Mouse (Mus musculus): ENCODE data around the gene Dhx29. TPM values are rescaled to one million over a fixed set of nuclear protein-coding genes. Genes with fewer than 3 reads are reported as not detected.
"Not testable (repeated sequence)": the region's sequence is repeated elsewhere in the genome, so short reads cannot be mapped to it uniquely, and the experiment has no call there.

The Dhx29 gene
- total RNA-seq, 2 experiments from 2014 or later, result 15.2 to 15.3 TPM

DNA sequence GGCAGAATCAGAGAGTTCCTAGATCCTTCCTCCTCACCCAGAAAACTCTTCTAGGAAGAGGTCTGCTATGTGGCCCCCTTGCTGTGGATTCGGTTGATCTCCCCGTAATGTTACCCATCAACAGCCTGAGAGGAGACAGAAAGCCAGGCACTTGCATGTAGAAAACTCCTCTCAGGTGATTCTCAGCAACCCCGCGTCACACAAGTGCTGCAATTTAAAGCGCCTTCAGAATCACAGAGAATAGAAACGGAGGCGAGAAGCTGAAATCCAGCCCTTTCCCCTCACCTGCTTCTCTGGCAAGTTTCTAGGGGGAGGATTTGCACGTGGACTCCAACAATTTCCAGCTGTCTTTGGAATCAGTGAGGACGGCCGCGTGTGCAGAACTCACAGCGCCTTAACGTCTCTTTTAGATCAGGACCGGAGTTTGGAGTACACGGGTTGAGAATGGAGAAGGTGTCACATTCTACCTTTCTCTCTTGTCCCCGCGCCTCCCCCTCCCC is 59.2 kb downstream of the Dhx29 start:
- no peak for DNase-seq (ENCODE audit: low spot score in 2 of 2)

DNA sequence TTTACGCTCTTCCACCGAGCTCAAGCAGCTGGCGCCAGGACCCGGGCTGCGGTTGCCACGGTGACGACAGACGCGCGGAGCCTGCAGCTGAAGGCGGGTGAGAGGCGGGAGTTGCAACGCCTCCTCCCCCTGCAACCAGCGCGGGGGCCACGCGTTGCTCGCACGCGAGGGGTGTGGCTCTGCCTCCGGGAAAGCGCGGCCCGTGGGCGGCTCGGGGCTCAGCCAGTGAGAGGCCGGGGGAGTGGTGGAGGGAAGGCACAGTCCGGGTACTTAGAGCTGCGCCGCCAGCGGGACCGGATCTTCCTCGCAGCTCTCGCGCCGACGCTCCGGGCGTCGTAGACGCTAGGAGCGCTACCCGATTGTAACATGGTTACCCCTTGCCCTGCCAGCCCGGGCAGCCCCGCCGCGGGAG is 60.3 kb downstream of the Dhx29 start, which contains the start of gene Ccno:
Gene Ccno (plus strand): TSS at position 271 of the 412 bp plus-strand sequence.
- DNase-seq (ENCODE audit: low spot score in 2 of 2), result peak; percentile 89

DNA sequence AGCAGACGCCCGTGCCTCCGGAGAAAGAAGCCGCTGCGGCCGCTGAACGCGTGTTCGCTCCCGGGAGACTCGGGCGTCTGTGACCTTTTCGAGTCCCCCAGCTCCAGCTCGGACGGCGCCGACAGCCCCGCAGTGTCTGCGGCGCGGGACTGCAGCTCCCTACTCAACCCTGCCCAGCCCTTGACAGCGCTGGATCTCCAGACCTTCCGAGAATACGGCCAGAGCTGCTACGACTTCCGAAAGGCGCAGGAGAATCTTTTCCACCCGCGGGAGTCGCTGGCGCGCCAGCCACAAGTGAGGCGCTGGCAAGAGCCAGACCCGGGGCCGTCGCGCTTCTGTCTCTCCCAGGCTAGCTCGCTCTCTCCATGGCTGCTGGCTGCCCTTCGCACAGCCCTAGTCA is 60.7 kb downstream of the Dhx29 start:
- no peak for DNase-seq (ENCODE audit: low spot score in 2 of 2)

DNA sequence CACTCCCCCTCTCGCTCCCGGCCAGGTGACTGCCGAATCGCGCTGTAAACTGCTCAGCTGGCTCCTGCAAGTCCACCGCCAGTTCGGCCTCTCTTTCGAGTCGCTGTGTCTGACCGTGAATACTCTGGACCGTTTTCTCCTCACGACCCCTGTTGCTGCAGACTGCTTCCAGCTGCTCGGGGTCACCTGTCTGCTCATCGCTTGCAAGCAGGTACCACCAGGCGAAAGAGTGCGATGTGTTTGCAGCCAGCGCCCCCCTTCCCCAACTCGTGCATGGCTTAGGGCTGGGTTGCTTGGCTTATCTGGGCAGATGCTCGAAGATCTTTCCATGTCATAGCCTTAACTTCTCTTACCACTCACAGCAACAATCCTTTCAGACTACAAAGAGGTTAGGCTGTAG is 61.6 kb downstream of the Dhx29 start:
- DNase-seq (ENCODE audit: low spot score in 2 of 2), result no peak

DNA sequence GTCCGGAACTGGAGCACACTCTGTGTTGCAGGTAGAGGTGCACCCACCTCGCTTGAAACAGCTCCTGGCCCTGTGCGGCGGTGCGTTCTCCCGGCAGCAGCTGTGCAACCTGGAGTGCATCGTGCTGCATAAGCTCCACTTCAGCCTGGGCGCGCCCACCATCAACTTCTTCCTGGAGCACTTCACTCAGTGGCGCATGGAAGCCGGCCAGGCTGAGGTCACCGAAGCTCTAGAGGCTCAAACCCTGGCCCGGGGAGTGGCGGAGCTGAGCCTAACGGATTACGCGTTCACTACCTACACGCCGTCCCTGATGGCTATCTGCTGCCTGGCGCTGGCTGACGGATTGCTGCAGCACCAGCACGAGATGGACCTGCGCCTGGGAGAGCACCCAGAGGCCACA is 62.3 kb downstream of the Dhx29 start:
- DNase-seq (ENCODE audit: low spot score in 2 of 2), result no peak

DNA sequence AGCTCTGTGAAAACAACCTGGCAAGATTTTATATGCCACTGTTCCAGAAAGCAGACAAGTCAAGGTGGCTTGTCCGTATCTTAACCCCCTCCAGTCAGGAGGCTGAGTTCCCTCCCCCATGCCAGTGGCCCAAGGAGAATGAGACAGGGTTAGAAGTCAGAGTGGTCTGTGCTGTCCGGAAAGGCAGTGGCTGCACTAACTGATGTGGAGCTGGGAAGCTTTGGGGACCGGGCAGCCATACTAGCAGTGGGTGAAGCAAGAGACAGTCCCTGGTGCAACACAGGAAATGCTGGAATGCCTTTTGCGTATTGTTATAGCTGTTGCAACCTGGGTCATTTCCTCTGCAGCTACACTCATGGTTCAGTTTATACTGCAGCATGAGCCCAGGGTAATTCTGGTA is 63.1 kb downstream of the Dhx29 start:
- DNase-seq (ENCODE audit: low spot score in 2 of 2), result no peak

DNA sequence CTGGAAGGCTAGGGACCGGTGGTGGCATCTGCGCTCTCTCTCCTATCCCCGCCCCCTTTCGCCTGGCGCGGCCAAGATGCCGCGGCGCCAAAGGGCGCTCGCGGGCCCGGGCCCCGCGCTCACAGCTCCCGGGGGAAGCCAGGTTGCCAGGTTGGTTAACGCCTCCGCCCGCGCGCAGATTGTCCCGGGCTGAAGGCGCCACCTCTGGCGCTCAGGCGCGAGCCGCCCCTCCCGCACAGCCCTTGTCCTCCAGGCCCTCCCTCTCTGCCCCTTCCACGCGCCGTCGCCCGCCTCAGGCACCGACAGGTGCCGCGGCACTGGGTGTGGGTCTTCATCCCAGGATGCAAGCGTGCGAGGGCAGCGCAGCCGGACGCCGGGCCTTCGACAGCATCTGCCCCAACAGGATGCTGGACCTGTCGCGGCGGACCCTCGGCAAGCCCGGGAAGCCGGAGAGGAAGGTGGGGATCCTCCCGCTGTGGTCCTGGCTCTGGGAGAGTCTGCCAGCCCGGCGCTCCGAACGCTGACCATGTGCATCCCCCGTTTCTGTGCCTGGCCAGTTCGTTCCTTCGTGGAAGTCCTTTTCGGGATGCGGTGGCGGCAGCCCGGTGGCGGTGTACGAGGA is 66.4 kb downstream of the Dhx29 start, which contains the start of gene Mcidas:
Gene Mcidas (plus strand): TSS at position 315 of the 622 bp plus-strand sequence.
- DNase-seq (ENCODE audit: low spot score in 2 of 2), result no peak

DNA sequence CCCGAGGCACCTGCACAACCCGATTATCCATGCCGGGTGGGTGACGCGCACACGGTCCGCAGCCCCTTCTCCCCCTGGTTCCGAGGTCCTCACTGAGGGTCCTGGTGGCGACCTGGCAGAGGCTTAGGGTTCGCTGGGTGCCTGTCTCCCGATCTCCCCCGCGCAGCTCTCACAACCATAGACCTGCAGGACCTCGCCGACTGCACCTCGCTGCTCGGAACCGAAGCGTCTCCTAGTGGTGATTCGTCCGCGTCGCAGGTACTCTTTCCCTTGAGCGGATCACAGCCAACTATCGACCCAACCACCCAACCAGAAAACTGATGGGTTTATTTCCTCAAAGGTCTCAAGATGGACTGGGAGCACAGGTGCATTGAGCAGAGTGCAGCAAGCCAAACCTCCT is 66.9 kb downstream of the Dhx29 start:
- DNase-seq (ENCODE audit: low spot score in 2 of 2), result no peak

DNA sequence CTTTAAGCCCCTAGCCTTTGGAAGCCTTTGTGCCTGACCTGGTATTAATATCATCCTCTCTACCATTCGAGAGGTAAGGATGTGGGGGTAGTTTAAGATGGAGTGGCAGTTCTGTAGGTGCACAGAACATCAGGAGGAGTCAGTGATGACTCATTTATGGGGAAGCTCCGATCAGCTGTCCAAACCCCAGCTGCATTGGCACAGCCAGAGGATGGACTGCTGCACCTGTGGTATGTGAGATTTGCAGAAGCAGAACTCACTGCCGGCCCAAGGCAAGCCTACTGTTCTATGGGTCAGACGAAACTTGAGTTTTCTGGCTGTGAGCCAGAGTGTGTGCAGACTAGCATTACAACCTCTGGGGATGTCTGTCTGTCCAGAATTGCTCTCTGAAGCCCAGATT is 69.2 kb downstream of the Dhx29 start:
- no peak for DNase-seq (ENCODE audit: low spot score in 2 of 2)

DNA sequence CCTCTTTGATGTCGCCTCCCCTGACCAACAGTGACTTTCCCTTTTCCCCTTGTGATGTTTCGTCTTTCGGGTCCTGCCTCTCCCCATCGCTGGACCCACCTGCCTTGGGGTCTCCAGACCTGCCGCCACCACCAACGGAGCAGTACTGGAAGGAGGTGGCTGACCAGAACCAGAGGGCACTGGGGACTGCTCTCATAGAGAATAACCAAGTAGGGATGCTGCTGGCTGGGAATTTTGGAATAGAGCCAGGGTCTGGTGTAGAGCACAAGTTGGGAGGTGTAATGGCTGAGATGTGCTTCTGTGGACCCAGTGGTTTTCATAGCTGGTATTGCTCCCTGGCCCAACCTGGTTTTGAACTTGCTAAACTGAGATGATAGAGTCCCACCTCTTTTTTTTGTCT is 70.1 kb downstream of the Dhx29 start:
- DNase-seq (ENCODE audit: low spot score in 2 of 2), result no peak

DNA sequence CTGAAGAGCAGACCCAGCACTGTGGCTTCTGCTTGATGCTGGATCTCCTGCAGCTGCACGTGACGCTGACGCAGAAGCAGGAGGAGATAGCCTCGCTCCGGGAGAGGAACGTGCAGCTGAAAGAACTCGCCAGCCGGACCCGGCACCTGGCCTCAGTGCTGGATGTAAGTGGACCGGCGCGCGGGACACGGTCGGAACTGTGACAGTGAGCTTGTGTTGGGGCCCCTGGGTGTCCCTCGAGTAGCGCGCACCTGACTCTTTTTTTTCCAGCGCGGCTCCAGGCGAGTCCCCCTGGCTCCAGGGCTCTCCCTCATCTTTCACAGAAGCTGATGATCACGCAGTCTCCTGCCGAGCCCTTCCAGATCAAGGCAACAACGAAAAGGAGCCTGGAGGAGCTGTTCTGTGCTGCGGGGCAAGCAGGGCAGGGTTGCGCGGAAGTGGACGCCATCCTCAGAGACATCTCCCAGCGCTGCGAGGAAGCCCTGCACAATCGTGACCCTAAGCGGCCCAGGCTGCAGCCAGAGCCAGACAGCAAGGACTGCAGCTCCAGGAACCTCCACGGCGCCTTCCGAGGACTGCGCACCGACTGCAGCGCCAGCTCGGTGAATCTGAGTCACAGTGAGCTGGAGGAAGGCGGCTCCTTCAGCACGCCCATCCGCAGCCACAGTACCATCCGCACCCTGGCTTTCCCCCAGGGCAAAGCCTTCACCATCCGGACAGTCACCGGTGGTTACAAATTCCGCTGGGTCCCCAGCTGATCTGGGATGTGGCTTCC is 71.4 kb downstream of the Dhx29 start:
- no peak for DNase-seq (ENCODE audit: low spot score in 2 of 2)

DNA sequence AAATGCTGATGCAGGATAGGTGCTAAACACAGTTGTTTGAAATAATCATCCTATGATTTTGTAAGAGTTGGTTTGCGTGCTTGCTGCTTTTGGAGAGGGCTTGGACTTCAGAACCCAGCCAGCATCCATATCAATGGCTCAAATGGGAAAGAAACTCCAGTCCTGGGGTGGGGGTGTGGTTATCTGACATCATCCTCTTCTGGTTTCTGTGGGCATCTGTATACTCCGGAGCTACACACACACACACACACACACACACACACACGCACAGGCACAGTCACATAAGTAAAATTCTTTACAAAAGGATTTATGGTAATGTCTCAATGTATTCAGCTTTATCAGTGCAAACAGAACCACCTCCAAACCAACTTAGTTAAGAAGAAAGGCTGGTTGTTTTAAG is 72.8 kb downstream of the Dhx29 start:
- no peak for DNase-seq (ENCODE audit: low spot score in 2 of 2)

DNA sequence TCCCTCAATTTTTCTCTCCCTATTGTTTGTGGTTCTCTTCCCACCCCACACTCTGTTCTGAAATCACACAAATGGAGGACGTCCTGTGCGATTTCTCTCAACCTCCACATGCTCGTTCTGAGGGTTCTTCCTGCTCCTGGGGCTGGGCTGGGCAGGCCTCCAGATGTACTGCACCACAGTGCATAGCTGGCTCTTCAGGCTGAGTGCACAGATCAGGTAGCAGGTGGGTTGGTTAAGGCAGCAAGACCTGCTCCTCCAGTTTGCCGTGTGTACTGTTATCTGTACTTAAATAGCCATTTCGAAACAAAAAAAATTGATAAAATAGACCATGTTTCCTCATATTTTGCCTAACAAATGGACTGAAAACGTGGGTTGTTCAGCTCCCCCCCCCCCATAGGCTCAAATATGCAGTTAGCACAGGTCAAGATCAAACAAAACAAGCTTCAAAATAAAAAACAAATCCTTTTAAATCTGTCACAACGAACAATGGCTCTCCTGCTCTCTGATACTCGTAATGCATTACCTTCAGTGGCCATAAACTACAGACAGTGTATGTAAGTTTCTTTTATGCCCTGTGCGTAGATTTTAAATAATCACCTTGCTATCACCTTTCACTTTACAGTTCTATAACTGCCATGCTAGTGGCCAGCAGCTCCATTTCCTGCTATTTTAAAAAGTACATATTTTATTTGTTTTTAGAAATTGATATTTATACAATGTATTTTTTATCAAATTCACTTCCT is 73.5 kb downstream of the Dhx29 start:
- no peak for DNase-seq (ENCODE audit: low spot score in 2 of 2)

DNA sequence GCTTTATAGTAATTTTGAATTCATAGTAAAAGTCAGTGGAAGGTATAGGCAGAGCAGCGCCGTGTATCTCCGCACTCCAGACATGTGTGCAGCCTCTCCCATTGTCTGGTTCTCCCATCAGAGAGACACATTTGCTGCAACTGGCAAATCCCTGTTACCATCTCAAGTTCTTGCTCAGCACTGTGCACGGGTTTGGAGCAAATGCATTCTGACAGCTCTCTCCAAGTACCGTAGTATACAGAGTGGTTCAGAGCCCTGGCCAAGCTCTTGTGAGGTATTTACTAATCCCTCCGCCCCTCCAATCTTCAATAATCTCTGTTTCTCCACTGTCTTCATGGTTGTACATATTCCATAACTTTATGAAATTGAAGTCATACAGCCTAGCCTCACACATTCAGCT is 85.4 kb downstream of the Dhx29 start:
- DNase-seq (ENCODE audit: low spot score in 2 of 2), result no peak

DNA sequence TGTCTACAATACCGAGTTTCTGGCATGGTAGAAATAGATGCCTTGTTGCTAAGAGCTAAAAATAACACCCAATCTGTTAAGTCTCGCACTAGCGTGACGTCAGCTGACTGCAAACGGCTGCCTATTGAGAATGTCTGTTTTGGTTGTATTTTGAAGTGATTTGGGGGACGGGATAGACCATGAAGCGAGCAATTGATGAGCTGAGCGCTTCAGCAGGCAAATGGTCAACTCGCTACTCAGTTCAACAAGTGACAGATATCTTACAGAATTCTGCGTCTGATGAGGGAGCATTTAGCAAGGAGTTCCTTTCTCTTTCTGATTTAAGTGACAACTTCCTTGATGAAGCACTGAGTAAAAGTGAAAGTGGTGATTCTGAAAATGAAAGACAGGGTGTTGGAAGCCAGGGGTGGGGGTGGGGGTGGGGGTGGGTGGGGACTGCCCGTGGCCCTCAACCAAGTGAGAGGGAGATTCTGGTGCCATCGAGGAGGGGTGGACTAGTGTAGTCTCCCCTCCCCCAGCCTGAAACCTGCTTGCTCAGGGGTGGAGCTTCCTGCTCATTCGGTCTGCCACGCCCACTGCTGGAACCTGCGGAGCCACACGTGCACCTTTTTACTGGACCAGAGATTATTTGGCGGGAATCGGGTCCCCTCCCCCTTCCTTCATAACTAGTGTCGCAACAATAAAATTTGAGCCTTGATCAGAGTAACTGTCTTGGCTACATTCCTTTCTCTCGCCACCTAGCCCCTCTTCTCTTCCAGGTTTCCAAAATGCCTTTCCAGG is 86.1 kb downstream of the Dhx29 start:
- DNase-seq (ENCODE audit: low spot score in 2 of 2), result not testable (repeated sequence)

Other genes with a start within 250 kb of the Dhx29 start
- gene Plpp1, start 126.7 kb upstream of the Dhx29 start, total RNA-seq (2021), result 100 to 1,000 TPM; 194 to 213 TPM
- gene Mtrex, start 56 bp upstream of the Dhx29 start, total RNA-seq (2021), result 10 to 100 TPM; 46.0 to 56.6 TPM
- under 1 TPM; 0.62 to 0.71 TPM for gene Ccno, start 60.3 kb downstream of the Dhx29 start, total RNA-seq (2021)
- not detected for gene Mcidas, start 66.4 kb downstream of the Dhx29 start, total RNA-seq (2021)
- gene Cdc20b, start 107.7 kb downstream of the Dhx29 start, total RNA-seq (2021), result not detected
- gene Gpx8, start 119.0 kb downstream of the Dhx29 start, total RNA-seq (2021), result 10 to 100 TPM; 92.5 to 98.1 TPM
- gene Gzma, start 173.5 kb downstream of the Dhx29 start, total RNA-seq (2021), result 1 to 10 TPM in 1 of 2 experiments, under 1 TPM in 1; 0.59 to 1.7 TPM